Mouse (Mus musculus) lung, embryonic 15.5 days (tissue): ENCODE data around the gene Fem1b. TPM values are rescaled to one million over a fixed set of nuclear protein-coding genes. Genes with fewer than 3 reads are reported as not detected.

Experiments used
- polyA plus RNA-seq: library from polyadenylated mRNA; unstranded; fragments of >200 nt; fragmentation: Nextera tagmentation; extraction: Ambion mirVana; gene quantifications from 2 replicates; pipeline ENCODE4 v1.2.1, GENCODE M21; 2015

Fem1b gene
- polyA plus RNA-seq, 1 experiment from 2014 or later: 21.7 TPM

Other genes with a start within 250 kb of the Fem1b start
- 0.45 and 0.47 TPM in 2 replicates for gene Itga11, start 134.1 kb downstream of the Fem1b start, polyA plus RNA-seq
- 19.6 and 22.4 TPM in 2 replicates for gene Cln6, start 26.9 kb upstream of the Fem1b start, polyA plus RNA-seq
- 11.8 and 12.8 TPM in 2 replicates for gene Calml4, start 46.1 kb upstream of the Fem1b start, polyA plus RNA-seq
- 62.3 and 75.1 TPM in 2 replicates for gene Pias1, start 176.0 kb upstream of the Fem1b start, polyA plus RNA-seq